ENCODE assay signal across 23 mouse cellular contexts in genomic region chr16:49361731-49362130, GRCm38 (mm10).
A peak's percentile ranks its signal among the peaks of the same experiment; 100 is the strongest.
DNase-seq lines count a peak whose midpoint lies in the region.
"Had no signal": no experiment of that assay in that cellular context is flagged by ENCODE, and none has a peak within 500 bp of the region (broad histone marks: within the 10 kb centered on the region; RNA-seq: fewer than 3 reads in every experiment).

No protein-coding gene starts in this region.

- H3K9me3 ChIP-seq in midbrain, embryonic 10.5 days (replicated peaks) = no peaks in the 10 kb centered on the region
- H3K9me3 ChIP-seq: G1E had no signal

- H3K27me3 ChIP-seq in midbrain, embryonic 10.5 days (ENCODE audit: low read depth, poor library complexity, severe bottlenecking) = no peaks in the 10 kb centered on the region
- H3K27me3 ChIP-seq: CH12.LX had no signal

- H3K4me1 ChIP-seq in midbrain, embryonic 10.5 days = no peaks in the 10 kb centered on the region

- 82% methylated on average over 1 of the region's 1 CpGs for WGBS in midbrain, embryonic 10.5 days

- peak; percentile 87 for DNase-seq in 3T3-L1 (ENCODE audit: low read depth, low spot score)
- DNase-seq in 416B (ENCODE audit: low read depth) = peak; percentile 57
- peak; percentile 66 for DNase-seq in Muller cell, postnatal 12 days (ENCODE audit: inconsistent ontology term)
- DNase-seq in NIH3T3 (ENCODE audit: low read depth) = peak; percentile 1
- DNase-seq in embryo, embryonic 10 days (ENCODE audit: low spot score) = no peak
- no peak for DNase-seq in midbrain, embryonic 10.5 days (ENCODE audit: low spot score)
- DNase-seq in heart, postnatal 4 days = no peak
- DNase-seq in kidney, postnatal 10 days = no peak
- DNase-seq: adrenal gland, adult 2 months; adrenal gland, adult 8-10 months; adrenal gland, postnatal 10 days; adrenal gland, postnatal 14 days; adrenal gland, postnatal 25 days; adrenal gland, postnatal 36 days; B cell, adult 2 months; cerebellum, adult 11 months; cerebellum, adult 11-12 months; cerebellum, adult 18-20 months; cerebellum, adult 2 months; cerebellum, adult 8-10 months; cerebellum, adult 9-10 months had no signal

- no peak overlapping the region for H3K4me3 ChIP-seq in midbrain, embryonic 10.5 days

- no peak overlapping the region for H3K27ac ChIP-seq in midbrain, embryonic 10.5 days (replicated peaks)

- H3K36me3 ChIP-seq in midbrain, embryonic 10.5 days = no peaks in the 10 kb centered on the region
- H3K36me3 ChIP-seq: G1E had no signal

Comparison
In these comparisons a context has a peak if more than half of its experiments do, and no peak if none do; other contexts are left out.
1. DNase-seq: peak in 3T3-L1 (single experiment), 416B (single experiment), Muller cell, postnatal 12 days (single experiment) and NIH3T3 (single experiment); none in embryo, embryonic 10 days (single experiment), midbrain, embryonic 10.5 days (single experiment), heart, postnatal 4 days (single experiment) and kidney, postnatal 10 days (single experiment).